Mouse (Mus musculus) inflammation-experienced regulatory T-cells, adult 6 months (primary cell): ENCODE measurements around the gene Limk2. TPM values are rescaled to one million over a fixed set of nuclear protein-coding genes. Genes with fewer than 3 reads are reported as not detected.

Experiments used
- ATAC-seq: one replicate; pipeline ENCODE4 v1.8.0; 2017
- polyA plus RNA-seq, 3 experiments: library from polyadenylated mRNA; unstranded; fragments of 100-300 nt; shearing (Covaris generic); gene quantifications; one replicate each; pipeline ENCODE4 v1.2.1; 2017

The Limk2 gene
- polyA plus RNA-seq, 3 experiments from 2014 or later = 84.8 to 90.3 (median 87.8) TPM

GRCm38 (mm10) chr11:3331756-3332642, 77.0 kb downstream of the Limk2 start:
- peak; percentile 82 for ATAC-seq

GRCm38 (mm10) chr11:3330991-3331750, 77.8 kb downstream of the Limk2 start:
- no peak for ATAC-seq

GRCm38 (mm10) chr11:3330566-3330965, 78.4 kb downstream of the Limk2 start:
- peak; percentile 32 for ATAC-seq

- no peak for ATAC-seq
These were observed 79.0 kb downstream of the Limk2 start, which contains the start of gene Pik3ip1 for GRCm38 (mm10) chr11:3329891-3330451. Gene Pik3ip1, plus strand, starts transcription at chr11:3330401.

GRCm38 (mm10) chr11:3328806-3329775, 79.9 kb downstream of the Limk2 start:
- ATAC-seq = no peak

GRCm38 (mm10) chr11:3328271-3328670, 80.7 kb downstream of the Limk2 start:
- no peak for ATAC-seq

GRCm38 (mm10) chr11:3318286-3318685, 90.7 kb downstream of the Limk2 start:
- no peak for ATAC-seq

- ATAC-seq = no peak
These were observed 94.8 kb downstream of the Limk2 start for GRCm38 (mm10) chr11:3314148-3314547.

- ATAC-seq = peak; percentile 43
These were observed 95.7 kb downstream of the Limk2 start for GRCm38 (mm10) chr11:3313294-3313693.

- no peak for ATAC-seq
These were observed 97.2 kb downstream of the Limk2 start for GRCm38 (mm10) chr11:3311586-3312347.

GRCm38 (mm10) chr11:3310789-3311585, 98.0 kb downstream of the Limk2 start:
- ATAC-seq = no peak

GRCm38 (mm10) chr11:3309884-3310283, 99.1 kb downstream of the Limk2 start:
- ATAC-seq = no peak

GRCm38 (mm10) chr11:3307875-3308274, 101.1 kb downstream of the Limk2 start:
- ATAC-seq = no peak

GRCm38 (mm10) chr11:3305821-3306220, 103.2 kb downstream of the Limk2 start:
- ATAC-seq = no peak

GRCm38 (mm10) chr11:3302792-3303191, 106.2 kb downstream of the Limk2 start:
- ATAC-seq = no peak

- ATAC-seq = no peak
These were observed 106.6 kb downstream of the Limk2 start for GRCm38 (mm10) chr11:3302385-3302784.

- no peak for ATAC-seq
These were observed 107.9 kb downstream of the Limk2 start for GRCm38 (mm10) chr11:3301075-3301474.

- ATAC-seq = no peak
These were observed 110.2 kb downstream of the Limk2 start for GRCm38 (mm10) chr11:3298813-3299185.

GRCm38 (mm10) chr11:3297871-3298812, 110.8 kb downstream of the Limk2 start:
- no peak for ATAC-seq
